Mouse (Mus musculus): ENCODE data around the gene Ucma.

GRCm38 (mm10) chr2:5027057-5027456, 51.1 kb downstream of the Ucma start:
- no peak for TF ChIP-seq CTCF (IDR thresholded peaks at IDR 0.05; ENCODE audit: extremely low read depth, insufficient read depth, low read length)
- TF ChIP-seq POLR2A (IDR thresholded peaks at IDR 0.05; ENCODE audit: extremely low read depth, insufficient read depth, low read length) = no peak

Data from cortical plate, adult 2 months (tissue).